Mouse (Mus musculus) CH12.LX (cell line): ENCODE measurements at regions not wholly inside any gene's neighbourhood (a gene's known extent, or its start where the extent isn't known, plus 50 kb on each side); places are given as distances from the start of the nearest gene placed in this dataset.

Experiments used
- BHLHE40 ChIP-seq: IDR thresholded peaks from 2 replicates; pipeline ENCODE4 v1.6.1; 2011; ENCODE audit warnings: mild to moderate bottlenecking, low read depth, low read length, improper control_type of control experiment
- CTCF ChIP-seq, 2 experiments: IDR thresholded peaks in 1 of 2; conservative IDR thresholded peaks in 1 of 2; 2 replicates each; pipeline ENCODE4 v1.5.1; 2011 to 2012; ENCODE audit warnings: low read depth in 2 of 2, low read length in 2 of 2, improper control_type of control experiment in 1 of 2, inconsistent platforms in 1 of 2, mild to moderate bottlenecking in 1 of 2, moderate library complexity in 1 of 2
- EP300 ChIP-seq: IDR thresholded peaks from 2 replicates; pipeline ENCODE4 v1.6.1; 2011; ENCODE audit warnings: low read length, improper control_type of control experiment
- MAFK ChIP-seq: IDR thresholded peaks from 2 replicates; pipeline ENCODE4 v1.6.1; 2011; ENCODE audit warnings: low read length, improper control_type of control experiment; ENCODE audit not compliant: insufficient replicate concordance
- MEF2A ChIP-seq: IDR thresholded peaks from 2 replicates; pipeline ENCODE4 v1.6.1; 2014; ENCODE audit warnings: low read depth, mild to moderate bottlenecking, inconsistent platforms, low read length, improper control_type of control experiment, borderline replicate concordance
- MYC ChIP-seq: IDR thresholded peaks from 2 replicates; pipeline ENCODE4 v1.6.1; 2011; ENCODE audit warnings: low read depth, mild to moderate bottlenecking, improper control_type of control experiment, low read length
- POLR2A ChIP-seq: IDR thresholded peaks from 2 replicates; pipeline ENCODE4 v1.6.1; 2011; ENCODE audit warnings: low read depth, mild to moderate bottlenecking, improper control_type of control experiment, low read length
- RAD21 ChIP-seq: IDR thresholded peaks from 2 replicates; pipeline ENCODE4 v1.6.1; 2011; ENCODE audit warnings: low read depth, mild to moderate bottlenecking, low read length, improper control_type of control experiment, moderate library complexity
- SIN3A ChIP-seq: IDR thresholded peaks from 2 replicates; pipeline ENCODE4 v1.6.1; 2012; ENCODE audit warnings: low read length, improper control_type of control experiment, inconsistent platforms
- ZMIZ1 ChIP-seq: IDR thresholded peaks from 2 replicates; pipeline ENCODE4 v1.6.1; 2012; ENCODE audit warnings: low read depth, mild to moderate bottlenecking, inconsistent platforms, low read length, improper control_type of control experiment

DNA sequence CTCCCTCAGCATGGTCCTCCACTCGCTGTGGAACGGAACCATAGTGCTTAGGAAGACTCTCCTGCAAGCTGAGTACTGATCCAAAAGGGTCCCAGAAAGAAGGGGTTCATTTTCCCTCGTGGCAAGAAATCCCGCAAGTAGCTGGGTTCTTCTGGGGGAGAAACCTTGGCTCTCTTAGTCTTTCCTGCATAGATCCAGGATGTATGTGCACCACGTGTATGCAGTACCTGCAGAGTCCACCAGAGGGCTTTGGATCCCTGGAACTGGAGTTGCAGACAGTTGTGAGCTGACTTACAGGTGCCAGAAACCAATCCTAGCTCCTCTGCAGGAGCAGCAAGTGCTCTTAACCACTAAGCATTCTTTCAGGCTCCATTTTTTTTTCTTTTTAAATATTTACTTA lies 67.9 kb upstream of the Pmepa1 start:
- TF ChIP-seq SIN3A (no peak), CTCF (conservative IDR thresholded peaks at IDR 0.05 in 1 of 2, IDR thresholded peaks at IDR 0.05 in 1 of 2; ENCODE audit: low read depth in 2 of 2, low read length in 2 of 2) (peak; percentile 29 to 41; a peak in 3 of 4 replicates), POLR2A (no peak), RAD21 (peak; percentile 10), MEF2A (no peak), EP300 (no peak), MAFK (no peak), MYC (no peak), ZMIZ1 (no peak), BHLHE40 (no peak)
